Mouse (Mus musculus): ENCODE results near the gene Gm3373.
"Not testable (repeated sequence)": the region's sequence is repeated elsewhere in the genome, so short reads cannot be mapped to it uniquely, and the experiment has no call there.

The Gm3373 gene

GRCm38 (mm10) chr14:5741477-5741876, at the start of gene Gm3373:
TSS of gene Gm3373 (minus strand) at chr14:5741577.
- DNase-seq (ENCODE audit: low spot score in 2 of 2): not testable (repeated sequence)

- DNase-seq (ENCODE audit: low spot score in 2 of 2): not testable (repeated sequence)
Observed at GRCm38 (mm10) chr14:5687357-5687756, 54.0 kb downstream of the Gm3373 start, which contains the start of gene Gm9603. TSS of gene Gm9603 (minus strand) at chr14:5687457.

Measured in spleen, postnatal 10 days (tissue).